Comparison of ENCODE assay signal across 17 mouse cellular contexts in the genomic region with DNA sequence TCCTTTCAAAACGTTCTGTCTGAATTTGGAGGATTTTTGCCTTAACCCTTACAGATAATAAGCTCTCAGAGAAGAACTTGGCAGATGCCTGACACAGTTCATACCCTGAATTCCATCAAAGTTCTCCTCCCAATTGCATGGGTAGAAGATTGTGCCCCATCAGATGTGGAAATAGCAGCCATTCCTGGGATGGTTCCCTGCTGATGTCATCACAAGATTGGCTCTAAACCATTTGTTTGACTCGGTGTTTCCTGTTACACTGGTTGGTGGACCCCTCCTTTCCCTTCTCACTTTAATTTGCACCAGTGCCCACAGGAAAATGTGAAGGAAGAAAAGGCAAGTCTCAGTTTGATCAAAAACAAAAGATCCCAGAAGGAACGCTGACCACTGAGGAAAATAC.
DNase-seq lines count a peak whose midpoint lies in the region; ATAC-seq and TF ChIP-seq lines count a peak whose summit lies in the region.
"Had no signal": no experiment of that assay in that cellular context is flagged by ENCODE, and none has a peak within 500 bp of the region (broad histone marks: within the 10 kb centered on the region; RNA-seq: fewer than 3 reads in every experiment).

No protein-coding gene starts in this region.

- no peaks in the 10 kb centered on the region for H3K36me3 ChIP-seq in liver, adult 2 months (ENCODE audit: control insufficient read depth, insufficient read depth, low read length)
- H3K36me3 ChIP-seq in liver, embryonic 11.5 days (ENCODE audit: control insufficient read depth, insufficient read depth, low read length) = no peaks in the 10 kb centered on the region
- H3K36me3 ChIP-seq in limb, embryonic 10.5 days = peaks cover 20% of the 10 kb centered on the region
- H3K36me3 ChIP-seq: liver, embryonic 12.5 days; neural tube, embryonic 15.5 days had no signal

- peak; percentile 6 for DNase-seq in gastrocnemius, adult 18-20 months (ENCODE audit: low spot score)
- DNase-seq in gastrocnemius, postnatal 10 days = no peak
- peak; percentile 11 for DNase-seq in liver, adult 2 months (ENCODE audit: extremely low read depth, low read depth, low spot score)
- no peak for DNase-seq in liver, embryonic 11.5 days (ENCODE audit: low spot score)
- no peak for DNase-seq in limb, embryonic 10.5 days (ENCODE audit: low spot score)
- peak; percentile 47 for DNase-seq in mesoderm, embryonic 11.5 days (ENCODE audit: low read depth, low spot score)
- no peak for DNase-seq in urinary bladder, postnatal 36 days (ENCODE audit: low spot score in 2 of 2)
- DNase-seq: B cell, adult 2 months; cerebellum, adult 8-10 months; kidney, adult 9 months; right cerebral cortex, adult 18-20 months; spleen, adult 18-20 months had no signal

- 36% methylated on average over 3 of the region's 3 CpGs for WGBS in liver, adult 2 months
- 27% methylated on average over 3 of the region's 3 CpGs for WGBS in liver, embryonic 11.5 days
- 40% methylated on average over 3 of the region's 3 CpGs for WGBS in limb, embryonic 10.5 days

- no peaks in the 10 kb centered on the region for H3K4me1 ChIP-seq in liver, adult 2 months (ENCODE audit: control insufficient read depth, insufficient read depth, low read length)
- no peaks in the 10 kb centered on the region for H3K4me1 ChIP-seq in liver, embryonic 11.5 days (replicated peaks; ENCODE audit: control insufficient read depth, insufficient read depth, low read length)
- H3K4me1 ChIP-seq in limb, embryonic 10.5 days = peaks cover 57% of the 10 kb centered on the region
- H3K4me1 ChIP-seq: liver, embryonic 12.5 days had no signal

- H3K9me3 ChIP-seq in liver, embryonic 11.5 days (ENCODE audit: control insufficient read depth, low read length) = peaks cover 3% of the 10 kb centered on the region; the same call in 1 of the 2 replicates
- no peaks in the 10 kb centered on the region for H3K9me3 ChIP-seq in limb, embryonic 10.5 days (replicated peaks)
- H3K9me3 ChIP-seq: neural tube, embryonic 15.5 days had no signal

- no peak for TF ChIP-seq CTCF in liver, adult 2 months (IDR thresholded peaks at IDR 0.05; ENCODE audit: low read depth, low read length)

- no peak overlapping the region for H3K4me3 ChIP-seq in liver, adult 2 months (ENCODE audit: insufficient read depth, low read depth, low read length)
- no peak overlapping the region for H3K4me3 ChIP-seq in liver, embryonic 11.5 days (ENCODE audit: low read depth, low read length)
- H3K4me3 ChIP-seq in limb, embryonic 10.5 days = no peak overlapping the region
- H3K4me3 ChIP-seq: layer of hippocampus, adult 2 months; liver, embryonic 12.5 days; neural tube, embryonic 15.5 days had no signal

- H3K9ac ChIP-seq in liver, adult 2 months (ENCODE audit: low read depth, low read length) = no peak overlapping the region
- no peak overlapping the region for H3K9ac ChIP-seq in liver, embryonic 11.5 days (ENCODE audit: low read depth, low read length)
- H3K9ac ChIP-seq: liver, embryonic 12.5 days; neural tube, embryonic 15.5 days had no signal

- TF ChIP-seq POLR2A in liver, adult 2 months (IDR thresholded peaks at IDR 0.05; ENCODE audit: extremely low read depth, insufficient read depth, low read length) = no peak

- no peak for ATAC-seq in liver, embryonic 11.5 days (replicated peaks; ENCODE audit: low FRiP score)
- no peak for ATAC-seq in erythroblast, adult 5-6 weeks (replicated peaks; ENCODE audit: low FRiP score, poor library complexity, severe bottlenecking)
- ATAC-seq: hindbrain, embryonic 16.5 days; liver, embryonic 12.5 days had no signal

- no peak overlapping the region for H3K4me2 ChIP-seq in liver, embryonic 11.5 days
- H3K4me2 ChIP-seq: liver, embryonic 12.5 days; neural tube, embryonic 15.5 days had no signal

- no peaks in the 10 kb centered on the region for H3K79me2 ChIP-seq in liver, adult 2 months (ENCODE audit: control insufficient read depth, insufficient read depth, low read length)

- no peaks in the 10 kb centered on the region for H3K27me3 ChIP-seq in liver, adult 2 months (ENCODE audit: control insufficient read depth, insufficient read depth, low read length)
- no peaks in the 10 kb centered on the region for H3K27me3 ChIP-seq in liver, embryonic 11.5 days (replicated peaks; ENCODE audit: control insufficient read depth, insufficient read depth, low read length)
- 0 out of 2 replicates have a peak, but pooled peaks cover 1% of the 10 kb centered on the region for H3K27me3 ChIP-seq in limb, embryonic 10.5 days (ENCODE audit: low read depth, poor library complexity, severe bottlenecking)
- H3K27me3 ChIP-seq: liver, embryonic 12.5 days; neural tube, embryonic 15.5 days had no signal

- no peak overlapping the region for H3K27ac ChIP-seq in liver, adult 2 months (replicated peaks; ENCODE audit: insufficient read depth, low read depth, low read length)
- H3K27ac ChIP-seq in liver, embryonic 11.5 days (ENCODE audit: low read depth, low read length) = no peak overlapping the region
- peak overlapping the region; percentile 21; the same call in 1 of the 2 replicates for H3K27ac ChIP-seq in limb, embryonic 10.5 days
- H3K27ac ChIP-seq: layer of hippocampus, adult 2 months; liver, embryonic 12.5 days; neural tube, embryonic 15.5 days had no signal

Comparison
In these comparisons a context has a peak if more than half of its experiments do, and no peak if none do; other contexts are left out.
1. DNase-seq: peak in gastrocnemius, adult 18-20 months (single experiment), liver, adult 2 months (single experiment) and mesoderm, embryonic 11.5 days (single experiment); none in gastrocnemius, postnatal 10 days (single experiment), liver, embryonic 11.5 days (single experiment), limb, embryonic 10.5 days (single experiment) and urinary bladder, postnatal 36 days (0 of 2).